Mouse (Mus musculus) heart, adult 2 months (tissue): Measurements from ENCODE around the gene Sebox. TPM values are rescaled to one million over a fixed set of nuclear protein-coding genes. Genes with fewer than 3 reads are reported as not detected.

Experiments
- DNase-seq, 2 experiments: peaks; one replicate each; pipeline ENCODE4 v3.0.0; 2021
- H3K27ac ChIP-seq: fragments of 200-600 bp; 2 replicates; pipeline ENCODE4 v1.8.1; 2022
- H3K27me3 ChIP-seq: fragments of 200-500 bp; 2 replicates; pipeline ENCODE4 v1.6.1; 2012; ENCODE audit warnings: mild to moderate bottlenecking, low read length, inconsistent platforms, mixed read lengths; ENCODE audit not compliant: control insufficient read depth, insufficient read depth
- H3K36me3 ChIP-seq: fragments of 200-500 bp; 2 replicates; pipeline ENCODE4 v1.6.1; 2012; ENCODE audit warnings: low read length, inconsistent platforms; ENCODE audit not compliant: control insufficient read depth, insufficient read depth
- H3K4me1 ChIP-seq: fragments of 200-500 bp; 2 replicates; pipeline ENCODE4 v1.6.1; 2011; ENCODE audit warnings: low read length; ENCODE audit not compliant: control insufficient read depth, insufficient read depth
- H3K4me3 ChIP-seq: fragments of 200-600 bp; 2 replicates; pipeline ENCODE4 v1.8.1; 2022
- H3K79me2 ChIP-seq: fragments of 200-500 bp; replicated peaks from 2 replicates; pipeline ENCODE4 v1.6.1; 2012; ENCODE audit warnings: mild to moderate bottlenecking, inconsistent platforms, low read length, moderate library complexity, mixed read lengths; ENCODE audit not compliant: control insufficient read depth, insufficient read depth
- H3K9ac ChIP-seq: fragments of 200-500 bp; 2 replicates; pipeline ENCODE4 v1.6.1; 2012; ENCODE audit warnings: low read depth, mild to moderate bottlenecking, control low read depth, inconsistent platforms, low read length, mixed read lengths
- CTCF ChIP-seq: fragments of 200-600 bp; IDR thresholded peaks from 2 replicates; pipeline ENCODE4 v1.8.1; 2022; ENCODE audit warnings: antibody characterized with exemption, mild to moderate bottlenecking, moderate library complexity
- EP300 ChIP-seq: fragments of 200-500 bp; IDR thresholded peaks from 2 replicates; pipeline ENCODE4 v1.6.1; 2011; ENCODE audit warnings: low read depth, low read length, control low read depth; ENCODE audit not compliant: insufficient read depth
- POLR2A ChIP-seq: fragments of 200-500 bp; IDR thresholded peaks from 2 replicates; pipeline ENCODE4 v1.6.1; 2011; ENCODE audit warnings: mild to moderate bottlenecking, low read depth, low read length, control low read depth; ENCODE audit not compliant: insufficient read depth
- WGBS: fragments of 180-500 bp; shearing (Covaris S2); methylation state at CpG from one replicate; pipeline ENCODE4 v1.1.7; 2018; 5-methylcytosine and 5-hydroxymethylcytosine counted together
- intact Hi-C: fragments of 180-260 bp; cut with DNase I; formaldehyde crosslinking; loops from one replicate; pipeline ENCODE4 v1.15.1; 2025
- polyA plus RNA-seq: library from polyadenylated mRNA; depleted of rRNA; stranded (reverse); fragments of >200 nt; gene quantifications from 2 replicates; pipeline ENCODE4 v1.2.3, GENCODE M21; 2012
- total RNA-seq, 2 experiments: library from RNA; stranded (reverse); gene quantifications; 2 replicates each; pipeline ENCODE4 v1.2.3; 2021

The Sebox gene
- total and polyA plus RNA-seq, 3 experiments = not detected

GRCm38 (mm10) chr11:78500623-78501202 is 2.5 kb upstream of the Sebox start:
- no peaks in the 10 kb centered on the region for H3K4me1 ChIP-seq
- intact Hi-C loops = no loop called here
- no peak overlapping the region for H3K27ac ChIP-seq
- H3K27me3 ChIP-seq = peaks cover 6% of the 10 kb centered on the region
- H3K9ac ChIP-seq = no peak overlapping the region
- TF ChIP-seq CTCF (no peak), EP300 (no peak), POLR2A (no peak)
- no peaks in the 10 kb centered on the region for H3K79me2 ChIP-seq
- H3K36me3 ChIP-seq = no peaks in the 10 kb centered on the region
- 69% methylated on average over 9 of the region's 9 CpGs for WGBS
- DNase-seq = no peak
- H3K4me3 ChIP-seq = no peak overlapping the region

- WGBS = 74% methylated on average over 20 of the region's 20 CpGs
- H3K27me3 ChIP-seq = peaks cover 6% of the 10 kb centered on the region
- H3K4me1 ChIP-seq = no peaks in the 10 kb centered on the region
- no peak for DNase-seq
- H3K79me2 ChIP-seq = no peaks in the 10 kb centered on the region
- no peak overlapping the region for H3K9ac ChIP-seq
- H3K36me3 ChIP-seq = no peaks in the 10 kb centered on the region
- intact Hi-C loops = no loop called here
- TF ChIP-seq EP300 (no peak), CTCF (no peak), POLR2A (no peak)
- H3K4me3 ChIP-seq = no peak overlapping the region
- no peak overlapping the region for H3K27ac ChIP-seq
These were observed 1.7 kb upstream of the Sebox start for GRCm38 (mm10) chr11:78501529-78501928.

- H3K36me3 ChIP-seq = no peaks in the 10 kb centered on the region
- DNase-seq = no peak
- no peak overlapping the region for H3K9ac ChIP-seq
- H3K4me1 ChIP-seq = no peaks in the 10 kb centered on the region
- no peaks in the 10 kb centered on the region for H3K79me2 ChIP-seq
- no peak for TF ChIP-seq EP300
- no peak for TF ChIP-seq POLR2A
- TF ChIP-seq CTCF = no peak
- no peak overlapping the region for H3K4me3 ChIP-seq
- no peak overlapping the region for H3K27ac ChIP-seq
- H3K27me3 ChIP-seq = no peaks in the 10 kb centered on the region
- intact Hi-C loops = no loop called here
- 73% methylated on average over 3 of the region's 3 CpGs for WGBS
These were observed 2.2 kb downstream of the Sebox start for GRCm38 (mm10) chr11:78505430-78505829.

- intact Hi-C loops = no loop called here
These were observed 5.9 kb downstream of the Sebox start for GRCm38 (mm10) chr11:78509148-78509547.

GRCm38 (mm10) chr11:78512025-78512957 is 9.0 kb downstream of the Sebox start, which contains the start of the genes Tmem199 and Poldip2:
Tmem199 (minus strand) TSS chr11:78512172.
Poldip2 (plus strand) TSS chr11:78512193.
- Histone ChIP-seq H3K27ac (peak within 1 kb of the TSS; percentile 93), H3K36me3 (no peaks in the 10 kb centered on the region; the same call in 1 of the 2 replicates), H3K4me1 (no peaks in the 10 kb centered on the region), H3K27me3 (no peaks in the 10 kb centered on the region), H3K4me3 (peak within 1 kb of the TSS; percentile 96), H3K9ac (peak within 1 kb of the TSS; percentile 87), H3K79me2 (no peaks in the 10 kb centered on the region)
- peak; percentile 87 for TF ChIP-seq POLR2A
- no peak for TF ChIP-seq EP300
- under 1% methylated on average over 67 of the region's 67 CpGs for WGBS
- peak; percentile 91 to 92 for DNase-seq
- intact Hi-C loops = loop anchor here (1.0 kb wide), 1 partner anchor 24 kb away; the partner anchor contains the start of genes Ift20 and Tnfaip1

More at GRCm38 (mm10) chr11:78509148-78509547, 5.9 kb downstream of the Sebox start:
- no peaks in the 10 kb centered on the region; the same call in 1 of the 2 replicates for H3K36me3 ChIP-seq
- no peaks in the 10 kb centered on the region for H3K27me3 ChIP-seq
- no peaks in the 10 kb centered on the region for H3K79me2 ChIP-seq
- H3K4me1 ChIP-seq = no peaks in the 10 kb centered on the region
- no peak for DNase-seq
- TF ChIP-seq EP300 (no peak), CTCF (peak; percentile 61)
- no peak overlapping the region for H3K9ac ChIP-seq
- H3K4me3 ChIP-seq = no peak overlapping the region
- no peak overlapping the region for H3K27ac ChIP-seq
- WGBS = 87% methylated on average over 5 of the region's 5 CpGs
